Mouse (Mus musculus) fat pad, adult 2 months (tissue): ENCODE measurements around the gene Hoxd9.

Experiments used
- DNase-seq: peaks from one replicate; pipeline ENCODE4 v3.0.0-alpha.2; 2011; ENCODE audit warnings: low read depth, low spot score; ENCODE audit errors: extremely low read depth

Hoxd9 gene

GRCm38 (mm10) chr2:74668370-74669229, 28.9 kb upstream of the Hoxd9 start:
- no peak for DNase-seq

GRCm38 (mm10) chr2:74669230-74669578, 28.3 kb upstream of the Hoxd9 start:
- DNase-seq: no peak

GRCm38 (mm10) chr2:74669650-74670235, 27.8 kb upstream of the Hoxd9 start:
- no peak for DNase-seq

- DNase-seq: no peak
Measured at GRCm38 (mm10) chr2:74670632-74671188, 26.8 kb upstream of the Hoxd9 start.

GRCm38 (mm10) chr2:74671847-74672246, 25.7 kb upstream of the Hoxd9 start:
- no peak for DNase-seq

- DNase-seq: no peak
Measured at GRCm38 (mm10) chr2:74672481-74673362, 24.8 kb upstream of the Hoxd9 start.

GRCm38 (mm10) chr2:74673835-74674425, 23.6 kb upstream of the Hoxd9 start:
- DNase-seq: no peak

GRCm38 (mm10) chr2:74674881-74675665, 22.5 kb upstream of the Hoxd9 start, which contains the start of gene Hoxd12:
Gene Hoxd12 (plus strand): TSS chr2:74675013.
- no peak for DNase-seq

- DNase-seq: no peak
Measured at GRCm38 (mm10) chr2:74675666-74676282, 21.8 kb upstream of the Hoxd9 start.

GRCm38 (mm10) chr2:74676376-74677052, 21.0 kb upstream of the Hoxd9 start:
- no peak for DNase-seq

GRCm38 (mm10) chr2:74677106-74677505, 20.4 kb upstream of the Hoxd9 start:
- no peak for DNase-seq

GRCm38 (mm10) chr2:74678891-74679595, 18.5 kb upstream of the Hoxd9 start, which contains the start of gene Hoxd11:
Gene Hoxd11 (plus strand): TSS chr2:74679557.
- no peak for DNase-seq

- no peak for DNase-seq
Measured at GRCm38 (mm10) chr2:74679596-74679971, 17.9 kb upstream of the Hoxd9 start.

- no peak for DNase-seq
Measured at GRCm38 (mm10) chr2:74679980-74680379, 17.5 kb upstream of the Hoxd9 start.

GRCm38 (mm10) chr2:74680561-74681398, 16.7 kb upstream of the Hoxd9 start:
- DNase-seq: no peak

GRCm38 (mm10) chr2:74681594-74682531, 15.7 kb upstream of the Hoxd9 start:
- no peak for DNase-seq
